Mouse (Mus musculus) C2C12 (cell line): ENCODE results near the gene Gm13697. TPM values are rescaled to one million over a fixed set of nuclear protein-coding genes. Genes with fewer than 3 reads are reported as not detected.
"Not testable (repeated sequence)": the region's sequence is repeated elsewhere in the genome, so short reads cannot be mapped to it uniquely, and the experiment has no call there.

ENCODE experiments used
- H3K27me3 ChIP-seq: one replicate; pipeline ENCODE4 v1.6.1; 2011; ENCODE audit not compliant: control insufficient read depth, insufficient read depth, insufficient read length
- H3K36me3 ChIP-seq: one replicate; pipeline ENCODE4 v1.6.1; 2011; ENCODE audit not compliant: control insufficient read depth, insufficient read depth
- H3K4me3 ChIP-seq: one replicate; pipeline ENCODE4 v1.5.1; 2011; ENCODE audit warnings: mild to moderate bottlenecking, control low read depth; ENCODE audit not compliant: poor library complexity, insufficient read depth, severe bottlenecking
- H3K79me2 ChIP-seq: one replicate; pipeline ENCODE4 v1.6.1; 2011; ENCODE audit not compliant: control insufficient read depth, insufficient read depth
- H3K79me3 ChIP-seq: one replicate; pipeline ENCODE4 v1.6.1; 2011; ENCODE audit warnings: low read depth, control low read depth
- H3ac ChIP-seq: one replicate; pipeline ENCODE3; 2011; ENCODE audit warnings: low read depth; ENCODE audit not compliant: control insufficient read depth, insufficient read length
- CEBPB ChIP-seq: IDR thresholded peaks from one replicate; pipeline ENCODE4 v1.6.1; 2011; ENCODE audit warnings: low read depth, mild to moderate bottlenecking, control low read depth, moderate library complexity
- CTCF ChIP-seq: IDR thresholded peaks from one replicate; pipeline ENCODE4 v1.5.1; 2011; ENCODE audit not compliant: control insufficient read depth, insufficient read depth, insufficient read length
- FOSL1 ChIP-seq: IDR thresholded peaks from one replicate; pipeline ENCODE4 v1.8.0; 2011; ENCODE audit warnings: mild to moderate bottlenecking, low read length; ENCODE audit not compliant: poor library complexity, insufficient read depth, severe bottlenecking
- MAX ChIP-seq: IDR thresholded peaks from one replicate; pipeline ENCODE4 v1.6.1; 2011; ENCODE audit warnings: mild to moderate bottlenecking, control low read depth
- MYOD1 ChIP-seq: IDR thresholded peaks from one replicate; pipeline ENCODE4 v1.6.1; 2011; ENCODE audit warnings: low read depth; ENCODE audit not compliant: control insufficient read depth, insufficient read length
- MYOG ChIP-seq: IDR thresholded peaks from one replicate; pipeline ENCODE4 v1.6.1; 2011; ENCODE audit not compliant: control insufficient read depth, insufficient read length; ENCODE audit errors: extremely low read depth
- USF1 ChIP-seq: IDR thresholded peaks from one replicate; pipeline ENCODE4 v1.6.1; 2011; ENCODE audit warnings: low read depth, mild to moderate bottlenecking, control low read depth, moderate library complexity
- long read RNA-seq, 2 experiments: library from polyadenylated mRNA; unstranded; transcript quantifications; one replicate each; pipeline ENCODE4 v2.0.0; 2019 to 2020
- polyA plus RNA-seq: library from polyadenylated mRNA; unstranded; fragments of >200 nt; fragmentation: generic; extraction: Trizol; gene quantifications from one replicate; pipeline ENCODE4 v1.2.1, GENCODE M21; 2012; ENCODE audit warnings: missing spikeins

Gene Gm13697
- not detected for polyA plus RNA-seq
- long read RNA-seq, experiment 1: 0 reads
- long read RNA-seq, experiment 2: 0 reads

GRCm38 (mm10) chr2:83984443-83984842, at the start of gene Gm13697:
Gm13697 (plus strand) TSS chr2:83984743.
- not testable (repeated sequence) for H3ac ChIP-seq, H3K36me3 ChIP-seq, H3K79me3 ChIP-seq, H3K27me3 ChIP-seq, H3K4me3 ChIP-seq, H3K79me2 ChIP-seq

GRCm38 (mm10) chr2:83940931-83941361, 43.6 kb upstream of the Gm13697 start, which contains the start of gene Zswim2:
Zswim2 (minus strand) TSS chr2:83941228.
- H3ac ChIP-seq: no peak within 1 kb of the TSS
- no peak within 1 kb of the TSS for H3K4me3 ChIP-seq
- H3K36me3 ChIP-seq: no peaks in the 10 kb centered on the region
- TF ChIP-seq FOSL1 (no peak), MYOD1 (no peak), CEBPB (no peak), MYOG (no peak), USF1 (no peak), MAX (no peak), CTCF (no peak)
- no peaks in the 10 kb centered on the region for H3K79me3 ChIP-seq
- no peaks in the 10 kb centered on the region for H3K79me2 ChIP-seq
- H3K27me3 ChIP-seq: no peaks in the 10 kb centered on the region

- Histone ChIP-seq H3K36me3 (no peaks in the 10 kb centered on the region), H3K79me3 (no peaks in the 10 kb centered on the region), H3ac (no peak overlapping the region), H3K27me3 (no peaks in the 10 kb centered on the region), H3K79me2 (no peaks in the 10 kb centered on the region), H3K4me3 (no peak overlapping the region)
- TF ChIP-seq MYOD1 (no peak), USF1 (no peak), MAX (no peak), CEBPB (no peak), FOSL1 (no peak), MYOG (no peak), CTCF (no peak)
These were observed 43.2 kb upstream of the Gm13697 start for GRCm38 (mm10) chr2:83941378-83941777.

- no peaks in the 10 kb centered on the region for H3K36me3 ChIP-seq
- H3K79me3 ChIP-seq: no peaks in the 10 kb centered on the region
- no peak overlapping the region for H3ac ChIP-seq
- no peaks in the 10 kb centered on the region for H3K27me3 ChIP-seq
- H3K79me2 ChIP-seq: no peaks in the 10 kb centered on the region
- TF ChIP-seq MYOD1 (no peak), CEBPB (no peak), CTCF (no peak), USF1 (no peak), MYOG (no peak), FOSL1 (no peak), MAX (no peak)
- no peak overlapping the region for H3K4me3 ChIP-seq
These were observed 42.8 kb upstream of the Gm13697 start for GRCm38 (mm10) chr2:83941792-83942191.

- not testable (repeated sequence) for H3K36me3 ChIP-seq, H3ac ChIP-seq, H3K79me3 ChIP-seq, H3K79me2 ChIP-seq, H3K27me3 ChIP-seq, H3K4me3 ChIP-seq
These were observed 29.1 kb upstream of the Gm13697 start, which contains the start of gene Gm13698 for GRCm38 (mm10) chr2:83955393-83955792. Gm13698 (plus strand) TSS chr2:83955693.

GRCm38 (mm10) chr2:83961203-83961602, 23.3 kb upstream of the Gm13697 start, which contains the start of gene Gm13693:
Gm13693 (plus strand) TSS chr2:83961503.
- not testable (repeated sequence) for H3K36me3 ChIP-seq, H3K79me2 ChIP-seq, H3K27me3 ChIP-seq, H3ac ChIP-seq, H3K4me3 ChIP-seq, H3K79me3 ChIP-seq

- not testable (repeated sequence) for H3K79me3 ChIP-seq, H3K4me3 ChIP-seq, H3K36me3 ChIP-seq, H3K79me2 ChIP-seq, H3K27me3 ChIP-seq, H3ac ChIP-seq
These were observed 17.5 kb upstream of the Gm13697 start, which contains the start of gene Gm13695 for GRCm38 (mm10) chr2:83967013-83967412. Gm13695 (plus strand) TSS chr2:83967313.

- not testable (repeated sequence) for H3K79me3 ChIP-seq, H3K79me2 ChIP-seq, H3K27me3 ChIP-seq, H3ac ChIP-seq, H3K36me3 ChIP-seq, H3K4me3 ChIP-seq
These were observed 11.7 kb upstream of the Gm13697 start, which contains the start of gene Gm13696 for GRCm38 (mm10) chr2:83972823-83973222. Gm13696 (plus strand) TSS chr2:83973123.

GRCm38 (mm10) chr2:83978633-83979032, 5.9 kb upstream of the Gm13697 start, which contains the start of gene Gm13694:
Gm13694 (plus strand) TSS chr2:83978933.
- H3K79me3 ChIP-seq, H3K4me3 ChIP-seq, H3ac ChIP-seq, H3K27me3 ChIP-seq, H3K36me3 ChIP-seq, H3K79me2 ChIP-seq: not testable (repeated sequence)

- H3K79me3 ChIP-seq, H3K27me3 ChIP-seq, H3K4me3 ChIP-seq, H3K79me2 ChIP-seq, H3K36me3 ChIP-seq, H3ac ChIP-seq: not testable (repeated sequence)
These were observed 5.7 kb downstream of the Gm13697 start, which contains the start of gene Gm13691 for GRCm38 (mm10) chr2:83990253-83990652. Gm13691 (plus strand) TSS chr2:83990553.
